Mouse (Mus musculus): ENCODE results near the gene Abcb1b. TPM values are rescaled to one million over a fixed set of nuclear protein-coding genes. Genes with fewer than 3 reads are reported as not detected.
A peak's percentile ranks its signal among the peaks of the same experiment; 100 is the strongest.
"Not testable (repeated sequence)": the region's sequence is repeated elsewhere in the genome, so short reads cannot be mapped to it uniquely, and the experiment has no call there.

Abcb1b gene
- polyA plus RNA-seq, 1 experiment from 2014 or later = 3.0 TPM

GRCm38 (mm10) chr5:8820592-8821104 lies 22.7 kb downstream of the Abcb1b start:
- H3K27me3 ChIP-seq; H3K27ac ChIP-seq; H3K4me3 ChIP-seq (replicated peaks); H3K9me3 ChIP-seq; H3K4me1 ChIP-seq (replicated peaks); ATAC-seq (ENCODE audit: insufficient number of reproducible peaks, insufficient read depth, low FRiP score, low TSS enrichment, low read depth); H3K9ac ChIP-seq (replicated peaks); H3K36me3 ChIP-seq: not testable (repeated sequence)
- 2% methylated on average over 5 of the region's 6 CpGs for WGBS
- H3K4me2 ChIP-seq = peak overlapping the region; percentile 55

- no peak overlapping the region for H3K9ac ChIP-seq (replicated peaks)
- no peaks in the 10 kb centered on the region for H3K27me3 ChIP-seq
- H3K9me3 ChIP-seq = no peaks in the 10 kb centered on the region
- H3K4me1 ChIP-seq (replicated peaks) = peaks cover 6% of the 10 kb centered on the region; the same call in 1 of the 2 replicates
- 68% methylated on average over 8 of the region's 8 CpGs for WGBS
- H3K36me3 ChIP-seq = no peaks in the 10 kb centered on the region
- no peak overlapping the region for H3K4me2 ChIP-seq
- H3K27ac ChIP-seq = no peak overlapping the region
- no peak for ATAC-seq (ENCODE audit: insufficient number of reproducible peaks, insufficient read depth, low FRiP score, low TSS enrichment, low read depth)
- H3K4me3 ChIP-seq (replicated peaks) = no peak overlapping the region
These were observed 40.9 kb downstream of the Abcb1b start for GRCm38 (mm10) chr5:8838661-8839438.

- no peak overlapping the region for H3K9ac ChIP-seq (replicated peaks)
- H3K9me3 ChIP-seq = no peaks in the 10 kb centered on the region
- no peak overlapping the region for H3K4me3 ChIP-seq (replicated peaks)
- 90% methylated on average over 4 of the region's 4 CpGs for WGBS
- no peak overlapping the region for H3K27ac ChIP-seq
- H3K4me1 ChIP-seq (replicated peaks) = peaks cover 6% of the 10 kb centered on the region; the same call in 1 of the 2 replicates
- H3K4me2 ChIP-seq = no peak overlapping the region
- H3K36me3 ChIP-seq = no peaks in the 10 kb centered on the region
- H3K27me3 ChIP-seq = no peaks in the 10 kb centered on the region
- no peak for ATAC-seq (ENCODE audit: insufficient number of reproducible peaks, insufficient read depth, low FRiP score, low TSS enrichment, low read depth)
These were observed 41.7 kb downstream of the Abcb1b start for GRCm38 (mm10) chr5:8839651-8840050.

GRCm38 (mm10) chr5:8840887-8841286 lies 42.9 kb downstream of the Abcb1b start:
- ATAC-seq (ENCODE audit: insufficient number of reproducible peaks, insufficient read depth, low FRiP score, low TSS enrichment, low read depth) = no peak
- Histone ChIP-seq H3K27me3 (no peaks in the 10 kb centered on the region), H3K9ac (replicated peaks) (no peak overlapping the region), H3K4me3 (replicated peaks) (no peak overlapping the region), H3K4me1 (replicated peaks) (peaks cover 6% of the 10 kb centered on the region; the same call in 1 of the 2 replicates), H3K4me2 (no peak overlapping the region), H3K27ac (no peak overlapping the region), H3K36me3 (no peaks in the 10 kb centered on the region), H3K9me3 (no peaks in the 10 kb centered on the region)
- WGBS = 42% methylated on average over 5 of the region's 5 CpGs

- no peaks in the 10 kb centered on the region for H3K9me3 ChIP-seq
- no peaks in the 10 kb centered on the region for H3K36me3 ChIP-seq
- H3K4me3 ChIP-seq (replicated peaks) = no peak overlapping the region
- peaks cover 6% of the 10 kb centered on the region; the same call in 1 of the 2 replicates for H3K4me1 ChIP-seq (replicated peaks)
- no peak overlapping the region for H3K4me2 ChIP-seq
- ATAC-seq (ENCODE audit: insufficient number of reproducible peaks, insufficient read depth, low FRiP score, low TSS enrichment, low read depth) = no peak
- H3K27me3 ChIP-seq = no peaks in the 10 kb centered on the region
- WGBS = 39% methylated on average over 3 of the region's 3 CpGs
- H3K9ac ChIP-seq (replicated peaks) = no peak overlapping the region
- H3K27ac ChIP-seq = no peak overlapping the region
These were observed 44.9 kb downstream of the Abcb1b start for GRCm38 (mm10) chr5:8842815-8843214.

GRCm38 (mm10) chr5:8848607-8849575 lies 50.9 kb downstream of the Abcb1b start:
- not testable (repeated sequence) for ATAC-seq (ENCODE audit: insufficient number of reproducible peaks, insufficient read depth, low FRiP score, low TSS enrichment, low read depth); H3K27me3 ChIP-seq; H3K4me1 ChIP-seq (replicated peaks); H3K27ac ChIP-seq; H3K36me3 ChIP-seq; H3K9me3 ChIP-seq; H3K9ac ChIP-seq (replicated peaks); H3K4me3 ChIP-seq (replicated peaks); H3K4me2 ChIP-seq
- 88% methylated on average over 8 of the region's 9 CpGs for WGBS

- Histone ChIP-seq H3K27ac (no peak overlapping the region), H3K4me3 (replicated peaks) (no peak overlapping the region), H3K4me1 (replicated peaks) (no peaks in the 10 kb centered on the region), H3K4me2 (no peak overlapping the region), H3K27me3 (no peaks in the 10 kb centered on the region), H3K9me3 (no peaks in the 10 kb centered on the region), H3K9ac (replicated peaks) (no peak overlapping the region), H3K36me3 (no peaks in the 10 kb centered on the region)
- WGBS = 69% methylated on average over 4 of the region's 4 CpGs
- ATAC-seq (ENCODE audit: insufficient number of reproducible peaks, insufficient read depth, low FRiP score, low TSS enrichment, low read depth) = no peak
These were observed 52.9 kb downstream of the Abcb1b start for GRCm38 (mm10) chr5:8850851-8851250.

GRCm38 (mm10) chr5:8857201-8857600 lies 59.3 kb downstream of the Abcb1b start:
- no peak overlapping the region for H3K27ac ChIP-seq
- WGBS = 80% methylated on average over 6 of the region's 6 CpGs
- H3K4me3 ChIP-seq (replicated peaks) = no peak overlapping the region

GRCm38 (mm10) chr5:8861811-8862210 lies 63.9 kb downstream of the Abcb1b start:
- ATAC-seq (ENCODE audit: insufficient number of reproducible peaks, insufficient read depth, low FRiP score, low TSS enrichment, low read depth) = no peak
- WGBS = 70% methylated on average over 1 of the region's 1 CpGs
- H3K4me2 ChIP-seq = no peak overlapping the region
- H3K27me3 ChIP-seq = no peaks in the 10 kb centered on the region
- H3K9me3 ChIP-seq = no peaks in the 10 kb centered on the region
- H3K36me3 ChIP-seq = no peaks in the 10 kb centered on the region
- H3K27ac ChIP-seq = no peak overlapping the region
- no peak overlapping the region for H3K4me3 ChIP-seq (replicated peaks)
- H3K9ac ChIP-seq (replicated peaks) = no peak overlapping the region
- H3K4me1 ChIP-seq (replicated peaks) = no peaks in the 10 kb centered on the region

More at GRCm38 (mm10) chr5:8857201-8857600, 59.3 kb downstream of the Abcb1b start:
- Histone ChIP-seq H3K9me3 (no peaks in the 10 kb centered on the region), H3K36me3 (no peaks in the 10 kb centered on the region), H3K4me2 (no peak overlapping the region), H3K27me3 (no peaks in the 10 kb centered on the region), H3K4me1 (replicated peaks) (no peaks in the 10 kb centered on the region), H3K9ac (replicated peaks) (no peak overlapping the region)
- ATAC-seq (ENCODE audit: insufficient number of reproducible peaks, insufficient read depth, low FRiP score, low TSS enrichment, low read depth) = no peak

- Histone ChIP-seq H3K36me3 (no peaks in the 10 kb centered on the region), H3K9me3 (no peaks in the 10 kb centered on the region), H3K4me2 (no peak overlapping the region), H3K9ac (replicated peaks) (no peak overlapping the region), H3K27ac (no peak overlapping the region), H3K4me3 (replicated peaks) (no peak overlapping the region), H3K27me3 (no peaks in the 10 kb centered on the region), H3K4me1 (replicated peaks) (no peaks in the 10 kb centered on the region)
- ATAC-seq (ENCODE audit: insufficient number of reproducible peaks, insufficient read depth, low FRiP score, low TSS enrichment, low read depth) = no peak
- WGBS = 60% methylated on average over 14 of the region's 14 CpGs
These were observed 65.8 kb downstream of the Abcb1b start for GRCm38 (mm10) chr5:8863580-8864337.
